Comparison of ENCODE assay signal across 9 mouse cellular contexts in the genomic region with DNA sequence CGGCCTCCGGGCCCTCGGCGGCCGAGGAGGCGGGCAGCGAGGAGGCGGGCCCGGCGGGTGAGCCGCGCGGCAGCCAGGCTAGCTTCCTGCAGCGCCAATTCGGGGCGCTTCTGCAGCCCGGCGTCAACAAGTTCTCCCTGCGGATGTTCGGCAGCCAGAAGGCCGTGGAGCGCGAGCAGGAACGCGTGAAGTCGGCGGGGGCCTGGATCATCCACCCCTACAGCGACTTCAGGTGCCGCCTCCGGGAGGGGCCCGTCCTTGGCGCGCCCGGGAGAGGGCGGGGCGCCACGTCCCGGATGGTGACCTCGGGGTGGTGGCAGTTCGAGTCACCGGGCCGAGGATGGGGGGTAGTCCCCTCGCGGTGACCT. TPM values are rescaled to one million over a fixed set of nuclear protein-coding genes. Genes with fewer than 3 reads are reported as not detected.
DNase-seq lines count a peak whose midpoint lies in the region; ATAC-seq and TF ChIP-seq lines count a peak whose summit lies in the region.
"Had no signal": no experiment of that assay in that cellular context is flagged by ENCODE, and none has a peak within 500 bp of the region (broad histone marks: within the 10 kb centered on the region; RNA-seq: fewer than 3 reads in every experiment).

No protein-coding gene starts in this region.

- no peak for TF ChIP-seq CTCF in kidney, postnatal 0 days (IDR thresholded peaks at IDR 0.05; ENCODE audit: low read depth)

- peak overlapping the region; percentile 61 for H3K4me3 ChIP-seq in kidney, postnatal 0 days (replicated peaks; ENCODE audit: low read depth, low read length)
- peak overlapping the region; percentile 63 to 79 for H3K4me3 ChIP-seq in ES-E14 (ENCODE audit: insufficient read depth in 1 of 2, low read depth in 1 of 2, low read length in 2 of 2, poor library complexity in 1 of 2, severe bottlenecking in 1 of 2)
- H3K4me3 ChIP-seq in hindbrain, embryonic 15.5 days = peak overlapping the region; percentile 86
- H3K4me3 ChIP-seq in midbrain, embryonic 14.5 days (replicated peaks; ENCODE audit: low read depth, low read length) = peak overlapping the region; percentile 57

- no peak for DNase-seq in kidney, postnatal 0 days (ENCODE audit: low spot score)
- DNase-seq in kidney, adult 8-10 months = no peak
- no peak for DNase-seq in ES-E14 (ENCODE audit: low read depth, low spot score)
- peak; percentile 62 to 63 for DNase-seq in cerebellum, postnatal 10 days
- peak; percentile 64 for DNase-seq in midbrain, embryonic 14.5 days
- DNase-seq in embryo, embryonic 9.5 days (ENCODE audit: extremely low spot score) = no peak

- no peaks in the 10 kb centered on the region for H3K9me3 ChIP-seq in kidney, postnatal 0 days (replicated peaks; ENCODE audit: low read length)
- no peaks in the 10 kb centered on the region for H3K9me3 ChIP-seq in ES-E14 (ENCODE audit: control insufficient read depth, insufficient read depth, low read depth, low read length)
- H3K9me3 ChIP-seq in hindbrain, embryonic 15.5 days = no peaks in the 10 kb centered on the region
- H3K9me3 ChIP-seq in midbrain, embryonic 14.5 days (ENCODE audit: control insufficient read depth, low read length) = no peaks in the 10 kb centered on the region

- in situ Hi-C loops in ES-E14 (cut with MboI; ENCODE audit: low sequenced_read_pairs in 2 of 2, unreplicated experiment in 2 of 2) = no loop called here

- WGBS in kidney, postnatal 0 days = 2% methylated on average over 42 of the region's 44 CpGs
- 0% methylated on average over 42 of the region's 44 CpGs for WGBS in hindbrain, embryonic 15.5 days
- 0% methylated on average over 32 of the region's 44 CpGs for whole genome bisulfite sequencing in midbrain, embryonic 14.5 days

- no peaks in the 10 kb centered on the region for H3K36me3 ChIP-seq in kidney, postnatal 0 days (ENCODE audit: insufficient read depth, low read length)
- no peaks in the 10 kb centered on the region; the same call in 1 of the 2 replicates for H3K36me3 ChIP-seq in ES-E14 (ENCODE audit: control insufficient read depth, insufficient read depth, low read length, poor library complexity, severe bottlenecking)
- no peaks in the 10 kb centered on the region for H3K36me3 ChIP-seq in hindbrain, embryonic 15.5 days
- H3K36me3 ChIP-seq in midbrain, embryonic 14.5 days (ENCODE audit: control insufficient read depth, insufficient read depth, low read length) = peaks cover 2% of the 10 kb centered on the region

- peaks cover 15% of the 10 kb centered on the region; the same call in 1 of the 2 replicates for H3K4me1 ChIP-seq in kidney, postnatal 0 days (replicated peaks; ENCODE audit: insufficient read depth, low read length)
- peaks cover 0 to 6% of the 10 kb centered on the region in 2 experiments; a peak in 1 of 4 replicates for H3K4me1 ChIP-seq in ES-E14 (ENCODE audit: control insufficient read depth in 2 of 2, insufficient read depth in 2 of 2, low read length in 2 of 2, poor library complexity in 1 of 2)
- peaks cover 28% of the 10 kb centered on the region for H3K4me1 ChIP-seq in hindbrain, embryonic 15.5 days (replicated peaks)
- H3K4me1 ChIP-seq in midbrain, embryonic 14.5 days (ENCODE audit: control insufficient read depth, insufficient read depth, low read length) = 0 out of 2 replicates have a peak, but pooled peaks cover 2% of the 10 kb centered on the region

- H3K9ac ChIP-seq in kidney, postnatal 0 days (ENCODE audit: low read depth, low read length) = peak overlapping the region; percentile 35; the same call in 1 of the 2 replicates
- peak overlapping the region; percentile 68 for H3K9ac ChIP-seq in ES-E14 (ENCODE audit: insufficient read depth, low read depth, low read length, poor library complexity, severe bottlenecking)
- H3K9ac ChIP-seq in hindbrain, embryonic 15.5 days = peak overlapping the region; percentile 84
- H3K9ac ChIP-seq in midbrain, embryonic 14.5 days (replicated peaks; ENCODE audit: low read length) = peak overlapping the region; percentile 70

- H3K27me3 ChIP-seq in kidney, postnatal 0 days (ENCODE audit: insufficient read depth, low read length) = peaks cover 27% of the 10 kb centered on the region
- H3K27me3 ChIP-seq in hindbrain, embryonic 15.5 days = peaks cover 24% of the 10 kb centered on the region
- peaks cover 49% of the 10 kb centered on the region for H3K27me3 ChIP-seq in midbrain, embryonic 14.5 days (ENCODE audit: control insufficient read depth, insufficient read depth, low read length)

- H3K27ac ChIP-seq in kidney, postnatal 0 days = no peak overlapping the region
- no peak overlapping the region for H3K27ac ChIP-seq in ES-E14 (ENCODE audit: insufficient read depth, low read depth, low read length, poor library complexity, severe bottlenecking)
- H3K27ac ChIP-seq in hindbrain, embryonic 15.5 days (replicated peaks) = peak overlapping the region; percentile 64
- H3K27ac ChIP-seq in midbrain, embryonic 14.5 days (replicated peaks; ENCODE audit: low read depth, low read length) = 0 out of 2 replicates have a peak overlapping the region, but pooled peaks have one; percentile 13
- H3K27ac ChIP-seq: macrophage had no signal

- ATAC-seq in kidney, postnatal 0 days (replicated peaks; ENCODE audit: low FRiP score, low read depth) = no peak
- ATAC-seq in hindbrain, embryonic 15.5 days (ENCODE audit: low FRiP score, low read depth) = 0 out of 2 replicates have a peak, but pooled peaks have one; percentile 3
- peak; percentile 12 for ATAC-seq in midbrain, embryonic 14.5 days (ENCODE audit: low FRiP score, low TSS enrichment)
- no peak for ATAC-seq in erythroid progenitor cell, adult 5-6 weeks (replicated peaks; ENCODE audit: low FRiP score, poor library complexity, severe bottlenecking)

- H3K4me2 ChIP-seq in kidney, postnatal 0 days (ENCODE audit: low read length) = peak overlapping the region; percentile 97
- H3K4me2 ChIP-seq in hindbrain, embryonic 15.5 days = peak overlapping the region; percentile 82
- peak overlapping the region; percentile 84 for H3K4me2 ChIP-seq in midbrain, embryonic 14.5 days (ENCODE audit: low read length)

TF ChIP-seq in ES-E14, 5 proteins besides CTCF, POLR2A, EP300 and RAD21:
- TF ChIP-seq ZC3H11A (IDR thresholded peaks at IDR 0.05; ENCODE audit: borderline replicate concordance, low read depth, low read length) (no peak), HCFC1 (IDR thresholded peaks at IDR 0.05; ENCODE audit: borderline replicate concordance, insufficient read depth, low read length) (no peak), ZNF384 (IDR thresholded peaks at IDR 0.05; ENCODE audit: low read depth, low read length) (no peak), CHD2 (IDR thresholded peaks at IDR 0.05; ENCODE audit: low read depth, low read length) (no peak), MAFK (IDR thresholded peaks at IDR 0.05; ENCODE audit: insufficient read depth, low read depth, low read length) (no peak)

RNA-seq across cellular contexts. Expression of a gene that starts 0.5 kb away (rescaled TPM):
- 0.17 and 0.28 TPM in 2 replicates for polyA plus RNA-seq in kidney, postnatal 0 days (2015; fragmentation: Nextera tagmentation; extraction: Ambion mirVana)
- 5.0 and 11.8 TPM in 2 replicates for total RNA-seq in ES-E14 (2012; rRNA removed)
- 2.6 and 2.8 TPM in 2 replicates for polyA plus RNA-seq in hindbrain, embryonic 15.5 days (2015; fragmentation: Nextera tagmentation; extraction: Ambion mirVana)
- 0.89 and 1.9 TPM in 2 replicates for polyA plus RNA-seq in midbrain, embryonic 14.5 days (2014; fragmentation: Nextera tagmentation; extraction: Ambion mirVana)
- total RNA-seq in erythroid progenitor cell, adult 5-6 weeks (2015; ENCODE audit: low replicate concordance) = not detected in 2 replicates
- total RNA-seq in erythroid progenitor cell, adult 5-6 weeks (2017; ENCODE audit: low replicate concordance) = not detected in 2 replicates

RNA-seq across cellular contexts. Expression of a gene that starts 12.7 kb away (rescaled TPM):
- 1,067 and 1,079 TPM in 2 replicates for polyA plus RNA-seq in kidney, postnatal 0 days (2015; fragmentation: Nextera tagmentation; extraction: Ambion mirVana)
- 858 and 1,196 TPM in 2 replicates for total RNA-seq in ES-E14 (2012; rRNA removed)
- polyA plus RNA-seq in hindbrain, embryonic 15.5 days (2015; fragmentation: Nextera tagmentation; extraction: Ambion mirVana) = 985 and 993 TPM in 2 replicates
- 680 and 689 TPM in 2 replicates for polyA plus RNA-seq in midbrain, embryonic 14.5 days (2014; fragmentation: Nextera tagmentation; extraction: Ambion mirVana)
- total RNA-seq in erythroid progenitor cell, adult 5-6 weeks (2015; ENCODE audit: low replicate concordance) = 1,896 and 2,324 TPM in 2 replicates
- total RNA-seq in erythroid progenitor cell, adult 5-6 weeks (2017; ENCODE audit: low replicate concordance) = 1,328 and 1,345 TPM in 2 replicates

RNA-seq across cellular contexts. Expression of a gene that starts 28.2 kb away (rescaled TPM):
- 0.34 and 0.50 TPM in 2 replicates for polyA plus RNA-seq in kidney, postnatal 0 days (2015; fragmentation: Nextera tagmentation; extraction: Ambion mirVana)
- total RNA-seq in ES-E14 (2012; rRNA removed) = 2.5 and 4.5 TPM in 2 replicates
- polyA plus RNA-seq in hindbrain, embryonic 15.5 days (2015; fragmentation: Nextera tagmentation; extraction: Ambion mirVana) = 1.3 and 1.4 TPM in 2 replicates
- polyA plus RNA-seq in midbrain, embryonic 14.5 days (2014; fragmentation: Nextera tagmentation; extraction: Ambion mirVana) = 1.1 and 1.5 TPM in 2 replicates
- not detected in 2 replicates for total RNA-seq in erythroid progenitor cell, adult 5-6 weeks (2015; ENCODE audit: low replicate concordance)
- total RNA-seq in erythroid progenitor cell, adult 5-6 weeks (2017; ENCODE audit: low replicate concordance) = not detected in 2 replicates
- polyA plus RNA-seq: macrophage had no signal

RNA-seq across cellular contexts. Expression of a gene that starts 29.4 kb away (rescaled TPM):
- polyA plus RNA-seq in kidney, postnatal 0 days (2015; fragmentation: Nextera tagmentation; extraction: Ambion mirVana) = 37.9 and 38.5 TPM in 2 replicates
- 109 and 159 TPM in 2 replicates for total RNA-seq in ES-E14 (2012; rRNA removed)
- 37.0 and 43.0 TPM in 2 replicates for polyA plus RNA-seq in hindbrain, embryonic 15.5 days (2015; fragmentation: Nextera tagmentation; extraction: Ambion mirVana)
- polyA plus RNA-seq in midbrain, embryonic 14.5 days (2014; fragmentation: Nextera tagmentation; extraction: Ambion mirVana) = 35.9 and 39.8 TPM in 2 replicates
- total RNA-seq in erythroid progenitor cell, adult 5-6 weeks (2015; ENCODE audit: low replicate concordance) = 8.0 TPM in 1 of 2 replicates, not detected in the other
- 0.64 and 4.4 TPM in 2 replicates for total RNA-seq in erythroid progenitor cell, adult 5-6 weeks (2017; ENCODE audit: low replicate concordance)

RNA-seq across cellular contexts. Expression of a gene that starts 35.0 kb away (rescaled TPM):
- polyA plus RNA-seq in kidney, postnatal 0 days (2015; fragmentation: Nextera tagmentation; extraction: Ambion mirVana) = 68.1 and 75.7 TPM in 2 replicates
- 491 and 507 TPM in 2 replicates for total RNA-seq in ES-E14 (2012; rRNA removed)
- polyA plus RNA-seq in hindbrain, embryonic 15.5 days (2015; fragmentation: Nextera tagmentation; extraction: Ambion mirVana) = 82.4 and 91.7 TPM in 2 replicates
- polyA plus RNA-seq in midbrain, embryonic 14.5 days (2014; fragmentation: Nextera tagmentation; extraction: Ambion mirVana) = 80.4 and 94.9 TPM in 2 replicates
- total RNA-seq in erythroid progenitor cell, adult 5-6 weeks (2015; ENCODE audit: low replicate concordance) = 42.2 and 66.7 TPM in 2 replicates
- total RNA-seq in erythroid progenitor cell, adult 5-6 weeks (2017; ENCODE audit: low replicate concordance) = 82.7 and 87.2 TPM in 2 replicates

Comparison
In these comparisons a context has a peak if more than half of its experiments do, and no peak if none do; other contexts are left out.
1. ATAC-seq: peak in hindbrain, embryonic 15.5 days (single experiment) and midbrain, embryonic 14.5 days (single experiment); none in kidney, postnatal 0 days (single experiment) and erythroid progenitor cell, adult 5-6 weeks (single experiment).
2. DNase-seq: peak in cerebellum, postnatal 10 days (2 of 2) and midbrain, embryonic 14.5 days (single experiment); none in kidney, postnatal 0 days (single experiment), kidney, adult 8-10 months (0 of 2), ES-E14 (single experiment) and embryo, embryonic 9.5 days (single experiment).
3. H3K27ac ChIP-seq: peak in hindbrain, embryonic 15.5 days (single experiment) and midbrain, embryonic 14.5 days (single experiment); none in kidney, postnatal 0 days (single experiment) and ES-E14 (single experiment).
4. Peak in every context shown above with its lines, with median percentiles within 50 percentile points of each other: H3K4me2 ChIP-seq, H3K4me3 ChIP-seq and H3K9ac ChIP-seq.